Mouse (Mus musculus) liver, embryonic 14.5 days (tissue): ENCODE measurements around the gene Poglut1. TPM values are rescaled to one million over a fixed set of nuclear protein-coding genes. Genes with fewer than 3 reads are reported as not detected.

Experiments
- ATAC-seq: fragments of 200-750 bp; cut with Nextera tagmentation; 2 replicates; pipeline ENCODE4 v1.8.0; 2017; ENCODE audit warnings: moderate number of reproducible peaks, mild to moderate bottlenecking, moderate library complexity; ENCODE audit not compliant: insufficient read depth
- DNase-seq, 3 experiments: peaks; one replicate each; pipeline ENCODE4 v3.0.0-alpha.2; 2012 to 2013; ENCODE audit warnings: low read depth in 3 of 3, low spot score in 3 of 3
- H3K27ac ChIP-seq: fragments of 300-500 bp; sonication (generic); 2 replicates; pipeline ENCODE4 v1.5.1; 2014; ENCODE audit warnings: moderate library complexity, mild to moderate bottlenecking, control low read depth, inconsistent platforms
- H3K27me3 ChIP-seq: fragments of 300-500 bp; sonication (generic); 2 replicates; pipeline ENCODE4 v1.6.1; 2014; ENCODE audit warnings: mild to moderate bottlenecking, low read length, moderate library complexity; ENCODE audit not compliant: control insufficient read depth, insufficient read depth
- H3K36me3 ChIP-seq: fragments of 300-500 bp; sonication (generic); replicated peaks from 2 replicates; pipeline ENCODE4 v1.6.1; 2014; ENCODE audit warnings: low read depth; ENCODE audit not compliant: control insufficient read depth, insufficient read depth
- H3K4me1 ChIP-seq, 2 experiments: fragments of 200-500 bp in 1 of 2; fragments of 300-500 bp in 1 of 2; sonication (generic) in 1 of 2; replicated peaks; 2 replicates each; pipeline ENCODE4 v1.6.1; 2012 to 2014; ENCODE audit warnings: antibody characterized with exemption in 1 of 2, inconsistent platforms in 1 of 2, low read length in 1 of 2; ENCODE audit not compliant: control insufficient read depth in 2 of 2, insufficient read depth in 2 of 2
- H3K4me2 ChIP-seq: fragments of 300-500 bp; sonication (generic); 2 replicates; pipeline ENCODE4 v1.6.1; 2014; ENCODE audit warnings: low read depth, mild to moderate bottlenecking, control low read depth, moderate library complexity
- H3K4me3 ChIP-seq, 2 experiments: fragments of 200-500 bp in 1 of 2; fragments of 300-500 bp in 1 of 2; sonication (generic) in 1 of 2; 2 replicates each; pipeline ENCODE4 v1.5.1; 2012 to 2014; ENCODE audit warnings: low read depth in 2 of 2, low read length in 2 of 2, mild to moderate bottlenecking in 2 of 2, control low read depth in 1 of 2, inconsistent platforms in 1 of 2, moderate library complexity in 1 of 2; ENCODE audit not compliant: insufficient read depth in 1 of 2
- H3K9ac ChIP-seq: fragments of 300-500 bp; sonication (generic); replicated peaks from 2 replicates; pipeline ENCODE4 v1.6.1; 2014; ENCODE audit warnings: mild to moderate bottlenecking, control low read depth, moderate library complexity
- H3K9me3 ChIP-seq: fragments of 300-500 bp; sonication (generic); 2 replicates; pipeline ENCODE4 v1.6.1; 2016; ENCODE audit warnings: low read length, mixed read lengths; ENCODE audit not compliant: control insufficient read depth
- CTCF ChIP-seq: IDR thresholded peaks from 2 replicates; pipeline ENCODE4 v1.5.1; 2016; ENCODE audit warnings: antibody characterized with exemption, low read depth, control low read depth
- EP300 ChIP-seq: IDR thresholded peaks from 2 replicates; pipeline ENCODE4 v1.6.1; 2016; ENCODE audit warnings: antibody characterized with exemption, low read depth
- WGBS: fragments of 180-500 bp; shearing (Covaris S2); extraction: QIAGEN DNeasy Blood & Tissue Kit; methylation state at CpG from one replicate; pipeline ENCODE4 v1.1.7; 2014; ENCODE audit not compliant: insufficient replicate concordance; 5-methylcytosine and 5-hydroxymethylcytosine counted together
- polyA plus RNA-seq, 2 experiments: library from polyadenylated mRNA; depleted of rRNA in 1 of 2; stranded (reverse) in 1 of 2; unstranded in 1 of 2; fragments of >200 nt; fragmentation: Nextera tagmentation in 1 of 2; extraction: Ambion mirVana in 1 of 2; gene quantifications; 2 replicates each; pipeline versions ENCODE4 v1.2.1 to v1.2.3; 2012 to 2014

Gene Poglut1
- polyA plus RNA-seq, 2 experiments: 5.9 to 7.2 TPM

DNA sequence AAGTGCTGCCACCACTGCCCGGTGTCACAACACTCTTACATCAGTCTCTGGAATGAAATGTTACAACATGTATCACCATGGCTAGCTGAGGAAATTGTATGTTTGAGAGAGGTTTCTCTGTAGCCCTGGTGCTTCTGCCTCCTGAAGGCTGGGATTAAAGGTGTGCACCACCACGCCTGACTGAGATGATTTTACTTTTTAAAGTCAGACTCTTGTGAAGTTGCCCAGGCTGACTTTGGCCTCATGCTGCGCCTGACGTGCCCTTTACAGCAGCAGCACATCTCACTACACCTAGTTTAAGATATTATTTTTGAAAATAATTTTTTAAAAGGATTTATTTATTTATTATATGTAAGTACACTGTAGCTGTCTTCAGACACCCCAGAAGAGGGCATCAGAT, 42.9 kb upstream of the Poglut1 start:
- H3K4me3 ChIP-seq: no peak overlapping the region
- no peak overlapping the region for H3K27ac ChIP-seq
- peaks cover 2% of the 10 kb centered on the region; the same call in 1 of the 2 replicates for H3K36me3 ChIP-seq
- DNase-seq: no peak
- no peaks in the 10 kb centered on the region for H3K9me3 ChIP-seq
- H3K9ac ChIP-seq: no peak overlapping the region
- 76% methylated on average over 4 of the region's 4 CpGs for WGBS
- H3K4me1 ChIP-seq: no peaks in the 10 kb centered on the region
- no peak overlapping the region for H3K4me2 ChIP-seq
- H3K27me3 ChIP-seq: no peaks in the 10 kb centered on the region
- ATAC-seq: no peak
- no peak for TF ChIP-seq CTCF
- no peak for TF ChIP-seq EP300

- no peak for TF ChIP-seq EP300
- Histone ChIP-seq H3K27me3 (no peaks in the 10 kb centered on the region), H3K27ac (no peak overlapping the region), H3K9me3 (no peaks in the 10 kb centered on the region), H3K9ac (no peak overlapping the region), H3K4me3 (no peak overlapping the region), H3K4me2 (no peak overlapping the region), H3K36me3 (peaks cover 6% of the 10 kb centered on the region), H3K4me1 (no peaks in the 10 kb centered on the region)
- ATAC-seq (no peak), DNase-seq (no peak)
- 78% methylated on average over 12 of the region's 12 CpGs for WGBS
These were observed 42.1 kb upstream of the Poglut1 start for GRCm38 (mm10) chr16:38592026-38592678.

GRCm38 (mm10) chr16:38591506-38591905, 41.4 kb upstream of the Poglut1 start:
- H3K27ac ChIP-seq: no peak overlapping the region
- no peak overlapping the region for H3K4me3 ChIP-seq
- H3K9ac ChIP-seq: no peak overlapping the region
- H3K4me2 ChIP-seq: no peak overlapping the region
- no peak for ATAC-seq
- no peak for DNase-seq
- H3K4me1 ChIP-seq: no peaks in the 10 kb centered on the region
- WGBS: 65% methylated on average over 3 of the region's 3 CpGs
- H3K36me3 ChIP-seq: peaks cover 8% of the 10 kb centered on the region
- TF ChIP-seq EP300: no peak
- no peaks in the 10 kb centered on the region for H3K27me3 ChIP-seq
- no peaks in the 10 kb centered on the region for H3K9me3 ChIP-seq

DNA sequence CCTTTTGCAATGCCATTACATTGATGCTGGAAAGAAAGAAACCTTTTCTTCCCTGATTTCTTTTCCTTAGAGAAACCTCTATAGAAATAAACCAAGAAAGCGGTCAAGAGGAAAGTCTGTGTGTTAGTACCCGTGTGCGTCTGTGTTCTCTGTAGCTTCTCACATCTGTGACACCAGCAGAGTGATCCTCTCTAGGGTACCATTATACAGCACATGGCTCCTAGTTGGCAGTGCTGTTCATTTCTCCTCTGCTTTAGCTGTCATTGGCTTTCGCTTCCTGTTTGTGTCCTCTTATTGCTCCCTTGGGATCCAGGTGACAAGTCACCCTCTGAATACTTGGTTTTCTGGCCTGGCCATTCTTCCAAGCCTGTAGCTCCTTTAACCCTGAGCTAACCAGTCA, 37.5 kb upstream of the Poglut1 start:
- 83% methylated on average over 4 of the region's 4 CpGs for WGBS
- Histone ChIP-seq H3K9ac (no peak overlapping the region), H3K27ac (no peak overlapping the region), H3K4me3 (no peak overlapping the region), H3K4me1 (peaks cover 0 to 3% of the 10 kb centered on the region in 2 experiments; a peak in 1 of 4 replicates), H3K36me3 (peaks cover 29% of the 10 kb centered on the region), H3K9me3 (no peaks in the 10 kb centered on the region), H3K27me3 (no peaks in the 10 kb centered on the region), H3K4me2 (no peak overlapping the region)
- DNase-seq: no peak
- no peak for TF ChIP-seq EP300
- no peak for TF ChIP-seq CTCF
- no peak for ATAC-seq

DNA sequence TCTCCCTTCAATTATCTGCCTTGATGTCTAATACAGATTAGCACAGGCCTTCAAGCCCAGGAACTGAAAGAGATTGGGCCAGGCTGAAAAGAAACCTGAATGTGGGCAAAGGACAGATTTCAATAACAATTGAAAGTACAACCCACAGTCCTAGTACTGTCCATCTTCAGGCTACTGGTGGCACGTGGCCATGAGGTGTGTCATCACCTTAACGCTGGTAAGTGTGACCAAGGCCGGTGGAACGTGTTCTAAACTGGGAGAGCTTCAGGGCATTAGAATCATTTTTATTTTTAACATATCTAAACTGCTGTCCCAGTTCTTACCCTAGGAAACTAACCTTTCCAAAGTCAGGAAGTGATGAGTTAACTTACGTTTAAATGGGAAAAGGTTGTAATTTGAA, 37.1 kb upstream of the Poglut1 start:
- no peak overlapping the region for H3K4me2 ChIP-seq
- H3K9ac ChIP-seq: no peak overlapping the region
- no peaks in the 10 kb centered on the region for H3K27me3 ChIP-seq
- peaks cover 32% of the 10 kb centered on the region for H3K36me3 ChIP-seq
- no peak overlapping the region for H3K4me3 ChIP-seq
- H3K4me1 ChIP-seq: peaks cover 0 to 3% of the 10 kb centered on the region in 2 experiments; a peak in 1 of 4 replicates
- DNase-seq (no peak), ATAC-seq (no peak)
- TF ChIP-seq EP300: no peak
- TF ChIP-seq CTCF: no peak
- H3K27ac ChIP-seq: no peak overlapping the region
- WGBS: 79% methylated on average over 5 of the region's 5 CpGs
- no peaks in the 10 kb centered on the region for H3K9me3 ChIP-seq
